Mouse (Mus musculus) forebrain, embryonic 11.5 days (tissue): ENCODE data around the gene Slc22a5. TPM values are rescaled to one million over a fixed set of nuclear protein-coding genes. Genes with fewer than 3 reads are reported as not detected.
"Not testable (repeated sequence)": the region's sequence is repeated elsewhere in the genome, so short reads cannot be mapped to it uniquely, and the experiment has no call there.

Experiments used
- ATAC-seq: fragments of 200-750 bp; cut with Nextera tagmentation; replicated peaks from 2 replicates; pipeline ENCODE4 v1.8.0; 2017; ENCODE audit warnings: moderate TSS enrichment; ENCODE audit not compliant: low FRiP score
- DNase-seq: peaks from one replicate; pipeline ENCODE4 v3.0.0-alpha.2; 2017; ENCODE audit warnings: low spot score
- H3K27ac ChIP-seq: fragments of 300-500 bp; sonication (generic); 2 replicates; pipeline ENCODE4 v1.5.1; 2014; ENCODE audit warnings: low read depth, low read length
- H3K27me3 ChIP-seq: fragments of 300-500 bp; sonication (generic); 2 replicates; pipeline ENCODE4 v1.6.1; 2014; ENCODE audit warnings: mild to moderate bottlenecking, low read length, mixed read lengths; ENCODE audit not compliant: control insufficient read depth, insufficient read depth
- H3K36me3 ChIP-seq: fragments of 300-500 bp; sonication (generic); 2 replicates; pipeline ENCODE4 v1.6.1; 2014; ENCODE audit warnings: mild to moderate bottlenecking, low read length, moderate library complexity, mixed read lengths; ENCODE audit not compliant: control insufficient read depth, insufficient read depth
- H3K4me1 ChIP-seq: fragments of 300-500 bp; sonication (generic); replicated peaks from 2 replicates; pipeline ENCODE4 v1.6.1; 2014; ENCODE audit warnings: low read length, mixed read lengths; ENCODE audit not compliant: control insufficient read depth, insufficient read depth
- H3K4me2 ChIP-seq: fragments of 300-500 bp; sonication (generic); 2 replicates; pipeline ENCODE4 v1.6.1; 2014; ENCODE audit warnings: low read depth, mild to moderate bottlenecking, low read length, moderate library complexity, mixed read lengths; ENCODE audit not compliant: severe bottlenecking
- H3K4me3 ChIP-seq: fragments of 300-500 bp; sonication (generic); 2 replicates; pipeline ENCODE4 v1.5.1; 2014; ENCODE audit warnings: low read depth, low read length
- H3K9ac ChIP-seq: fragments of 300-500 bp; sonication (generic); 2 replicates; pipeline ENCODE4 v1.6.1; 2014; ENCODE audit warnings: low read length
- H3K9me3 ChIP-seq: fragments of 300-500 bp; sonication (generic); 2 replicates; pipeline ENCODE4 v1.6.1; 2016; ENCODE audit warnings: low read length, mixed read lengths; ENCODE audit not compliant: control insufficient read depth
- WGBS: fragments of 180-500 bp; shearing (Covaris S2); extraction: QIAGEN DNeasy Blood & Tissue Kit; methylation state at CpG from one replicate; pipeline ENCODE4 v1.1.7; 2014; 5-methylcytosine and 5-hydroxymethylcytosine counted together
- polyA plus RNA-seq: library from polyadenylated mRNA; unstranded; fragments of >200 nt; fragmentation: Nextera tagmentation; extraction: Ambion mirVana; gene quantifications from 2 replicates; pipeline ENCODE4 v1.2.1, GENCODE M21; 2014

The Slc22a5 gene
- polyA plus RNA-seq, 1 experiment from 2014 or later = 7.1 TPM

GRCm38 (mm10) chr11:53874706-53875105 is 16.8 kb downstream of the Slc22a5 start:
- ATAC-seq (no peak), DNase-seq (no peak)
- Histone ChIP-seq H3K27me3 (no peaks in the 10 kb centered on the region), H3K4me2 (no peak overlapping the region), H3K4me1 (no peaks in the 10 kb centered on the region), H3K9me3 (no peaks in the 10 kb centered on the region), H3K36me3 (no peaks in the 10 kb centered on the region), H3K4me3 (no peak overlapping the region), H3K9ac (no peak overlapping the region), H3K27ac (no peak overlapping the region)
- WGBS = 76% methylated on average over 4 of the region's 4 CpGs

- not testable (repeated sequence) for H3K36me3 ChIP-seq, DNase-seq, H3K9me3 ChIP-seq, H3K9ac ChIP-seq, H3K4me1 ChIP-seq, H3K27me3 ChIP-seq, H3K4me3 ChIP-seq, H3K27ac ChIP-seq, H3K4me2 ChIP-seq, ATAC-seq
- 60% methylated on average over 5 of the region's 5 CpGs for WGBS
Observed at GRCm38 (mm10) chr11:53873909-53874704, 17.4 kb downstream of the Slc22a5 start.

GRCm38 (mm10) chr11:53871786-53872507 is 19.5 kb downstream of the Slc22a5 start:
- DNase-seq (no peak), ATAC-seq (no peak)
- Histone ChIP-seq H3K27me3 (no peaks in the 10 kb centered on the region), H3K4me3 (no peak overlapping the region), H3K4me2 (no peak overlapping the region), H3K9ac (no peak overlapping the region), H3K27ac (no peak overlapping the region), H3K36me3 (no peaks in the 10 kb centered on the region), H3K4me1 (no peaks in the 10 kb centered on the region), H3K9me3 (no peaks in the 10 kb centered on the region)
- WGBS = 91% methylated on average over 2 of the region's 2 CpGs

- H3K4me2 ChIP-seq = no peak overlapping the region
- H3K9ac ChIP-seq = no peak overlapping the region
- WGBS = 91% methylated on average over 5 of the region's 5 CpGs
- H3K9me3 ChIP-seq = no peaks in the 10 kb centered on the region
- ATAC-seq (no peak), DNase-seq (no peak)
- no peaks in the 10 kb centered on the region for H3K4me1 ChIP-seq
- no peak overlapping the region for H3K27ac ChIP-seq
- no peaks in the 10 kb centered on the region for H3K36me3 ChIP-seq
- no peaks in the 10 kb centered on the region for H3K27me3 ChIP-seq
- H3K4me3 ChIP-seq = no peak overlapping the region
Observed at GRCm38 (mm10) chr11:53869172-53869571, 22.3 kb downstream of the Slc22a5 start.

- WGBS = 68% methylated on average over 5 of the region's 5 CpGs
- H3K36me3 ChIP-seq, H3K4me2 ChIP-seq, H3K4me1 ChIP-seq, H3K4me3 ChIP-seq, H3K9ac ChIP-seq, DNase-seq, H3K27me3 ChIP-seq, ATAC-seq, H3K27ac ChIP-seq, H3K9me3 ChIP-seq: not testable (repeated sequence)
Observed at GRCm38 (mm10) chr11:53868323-53868722, 23.1 kb downstream of the Slc22a5 start.

GRCm38 (mm10) chr11:53864724-53865310 is 26.6 kb downstream of the Slc22a5 start:
- not testable (repeated sequence) for H3K27me3 ChIP-seq, ATAC-seq, H3K4me3 ChIP-seq, H3K9ac ChIP-seq, H3K9me3 ChIP-seq, DNase-seq, H3K36me3 ChIP-seq, H3K27ac ChIP-seq, H3K4me2 ChIP-seq, H3K4me1 ChIP-seq
- WGBS = 88% methylated on average over 1 of the region's 4 CpGs

- WGBS = 90% methylated on average over 8 of the region's 9 CpGs
- H3K27me3 ChIP-seq, DNase-seq: not testable (repeated sequence)
Observed at GRCm38 (mm10) chr11:53860944-53861343, 30.5 kb downstream of the Slc22a5 start.

GRCm38 (mm10) chr11:53858761-53859580 is 32.5 kb downstream of the Slc22a5 start, which contains the start of gene Gm12216:
TSS of gene Gm12216 (minus strand) at chr11:53859256.
- H3K36me3 ChIP-seq, H3K27me3 ChIP-seq, H3K4me1 ChIP-seq, H3K9me3 ChIP-seq, H3K27ac ChIP-seq: not testable (repeated sequence)
- 21% methylated on average over 40 of the region's 50 CpGs for WGBS
- Histone ChIP-seq H3K4me3 (peak within 1 kb of the TSS; percentile 36), H3K9ac (peak within 1 kb of the TSS; percentile 44), H3K4me2 (peak within 1 kb of the TSS; percentile 66)
- peak; percentile 58; the same call in 1 of the 2 replicates for ATAC-seq
- peak; percentile 67 for DNase-seq

More at GRCm38 (mm10) chr11:53860944-53861343, 30.5 kb downstream of the Slc22a5 start:
- not testable (repeated sequence) for H3K4me1 ChIP-seq, H3K4me3 ChIP-seq, H3K4me2 ChIP-seq, H3K27ac ChIP-seq, ATAC-seq, H3K9ac ChIP-seq, H3K9me3 ChIP-seq, H3K36me3 ChIP-seq
